Mouse (Mus musculus): ENCODE measurements around the gene Fbxo48.

Fbxo48 gene

DNA sequence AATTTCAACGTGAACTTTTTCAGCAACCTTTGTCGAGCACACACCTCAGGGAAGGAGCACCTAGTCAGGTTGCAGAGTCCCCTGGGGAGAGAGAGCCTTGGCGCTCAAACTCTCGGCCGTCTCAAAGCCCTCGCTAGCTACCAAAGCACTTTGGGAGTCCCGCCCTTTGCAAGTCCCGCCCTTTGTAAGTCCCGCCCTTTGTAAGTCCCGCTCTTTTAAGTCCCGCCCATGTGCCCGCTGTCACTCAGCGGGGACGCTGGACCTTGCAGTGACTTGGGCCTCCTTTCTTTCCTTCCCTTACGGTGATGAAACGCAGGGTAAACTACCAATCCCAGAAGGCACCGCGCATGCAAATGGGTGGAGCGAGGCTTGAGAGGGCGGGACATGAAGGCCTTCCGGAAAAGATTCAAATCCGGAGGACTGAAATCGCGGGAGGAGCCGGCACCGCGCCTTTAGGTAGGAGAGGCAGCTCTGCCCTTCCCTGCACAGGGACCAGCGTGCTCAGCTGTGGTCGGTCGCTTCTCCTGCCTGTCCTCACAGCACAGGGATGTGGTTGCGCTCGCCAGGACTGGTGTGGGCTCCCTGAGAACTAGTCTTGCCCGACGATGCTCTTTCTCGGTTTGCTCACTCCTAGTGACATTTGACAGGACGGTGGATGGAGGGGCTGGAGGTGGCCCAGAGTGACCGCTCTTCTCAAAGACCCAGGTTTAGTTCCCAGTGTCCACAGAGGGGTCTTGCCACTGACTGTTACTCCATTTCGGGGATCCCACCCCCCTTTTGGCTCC is at the start of gene Fbxo48:
TSS of gene Fbxo48 (plus strand) at position 400 of the 785 bp plus-strand sequence.
- DNase-seq (ENCODE audit: low spot score), result peak; percentile 97

- no peak for DNase-seq (ENCODE audit: low spot score)
Observed at GRCm38 (mm10) chr11:16904302-16905011, 46.7 kb upstream of the Fbxo48 start.

DNA sequence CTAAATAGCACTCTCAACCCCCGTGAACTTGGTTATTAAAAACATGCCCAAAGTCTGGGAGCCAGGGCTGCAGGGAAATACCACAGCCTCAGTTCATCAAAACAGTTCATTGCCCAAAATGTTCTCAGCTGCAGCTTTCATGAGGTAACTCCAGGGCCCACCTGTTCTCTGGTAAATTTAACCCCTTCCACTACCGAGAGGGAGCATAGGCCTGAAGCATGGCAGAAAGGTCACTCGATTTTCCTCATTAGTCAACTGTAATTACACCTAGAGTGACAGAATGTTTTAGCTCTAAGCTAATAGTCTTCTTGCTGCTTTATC is 46.2 kb upstream of the Fbxo48 start:
- no peak for DNase-seq (ENCODE audit: low spot score)

DNA sequence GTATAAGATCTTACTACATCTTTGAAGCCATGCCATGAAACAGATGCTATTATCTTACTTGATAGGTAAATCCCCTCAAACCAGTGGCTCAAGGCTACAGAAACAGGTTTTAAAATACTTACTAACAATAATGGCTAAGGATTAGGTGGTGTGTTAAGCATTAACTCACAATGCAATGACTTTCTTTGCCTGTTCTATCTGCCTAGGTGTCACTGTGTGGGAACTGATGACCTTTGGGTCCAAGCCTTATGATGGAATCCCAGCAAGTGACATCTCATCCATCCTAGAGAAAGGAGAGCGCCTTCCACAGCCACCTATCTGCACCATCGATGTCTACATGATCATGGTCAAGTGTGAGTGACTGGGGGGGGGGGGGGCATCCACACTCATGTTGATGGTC is 44.6 kb upstream of the Fbxo48 start:
- no peak for DNase-seq (ENCODE audit: low spot score)

- DNase-seq (ENCODE audit: low spot score), result no peak
Observed at GRCm38 (mm10) chr11:16907517-16908129, 43.6 kb upstream of the Fbxo48 start.

GRCm38 (mm10) chr11:16914756-16915155 is 36.4 kb upstream of the Fbxo48 start:
- no peak for DNase-seq (ENCODE audit: low spot score)

DNA sequence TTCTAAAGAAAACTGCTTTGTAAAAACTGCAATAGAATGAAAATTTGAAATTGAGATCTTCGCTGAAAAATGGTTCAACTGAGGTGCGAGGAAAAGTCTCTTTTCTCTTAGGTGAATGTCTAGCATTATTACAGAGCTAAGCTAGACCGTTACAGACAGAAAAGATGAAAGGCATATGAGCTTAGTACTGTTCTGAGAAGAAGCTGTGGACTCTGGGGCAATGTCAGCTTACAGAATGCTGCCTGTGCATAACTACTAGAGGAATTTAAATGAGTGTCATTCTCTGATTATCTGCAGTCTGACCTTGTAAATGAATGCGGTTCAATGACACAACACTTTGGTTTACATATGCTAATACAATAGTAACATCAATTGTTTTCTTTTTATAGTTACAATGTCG is 35.3 kb upstream of the Fbxo48 start:
- no peak for DNase-seq (ENCODE audit: low spot score)

GRCm38 (mm10) chr11:16917512-16917911 is 33.7 kb upstream of the Fbxo48 start:
- no peak for DNase-seq (ENCODE audit: low spot score)

DNA sequence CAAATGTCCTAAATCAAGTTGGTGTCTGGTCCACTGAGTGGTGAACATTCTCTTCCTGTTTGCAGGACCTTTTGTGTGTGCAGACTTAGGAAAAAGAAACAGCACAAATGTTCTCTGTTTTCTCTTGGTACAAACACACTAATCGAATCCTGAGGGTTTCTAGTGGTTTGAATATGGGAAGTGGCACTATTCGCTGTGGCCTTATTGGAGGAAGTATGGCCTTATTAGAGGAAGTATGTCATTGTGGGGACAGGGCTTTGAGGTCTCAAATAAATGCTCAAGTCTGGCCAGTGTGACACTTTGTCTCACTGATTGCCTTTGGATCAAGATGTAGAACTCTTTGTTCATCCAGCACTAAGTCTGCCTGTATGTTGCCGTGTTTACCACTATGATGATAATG is 19.0 kb upstream of the Fbxo48 start:
- no peak for DNase-seq (ENCODE audit: low spot score)

DNA sequence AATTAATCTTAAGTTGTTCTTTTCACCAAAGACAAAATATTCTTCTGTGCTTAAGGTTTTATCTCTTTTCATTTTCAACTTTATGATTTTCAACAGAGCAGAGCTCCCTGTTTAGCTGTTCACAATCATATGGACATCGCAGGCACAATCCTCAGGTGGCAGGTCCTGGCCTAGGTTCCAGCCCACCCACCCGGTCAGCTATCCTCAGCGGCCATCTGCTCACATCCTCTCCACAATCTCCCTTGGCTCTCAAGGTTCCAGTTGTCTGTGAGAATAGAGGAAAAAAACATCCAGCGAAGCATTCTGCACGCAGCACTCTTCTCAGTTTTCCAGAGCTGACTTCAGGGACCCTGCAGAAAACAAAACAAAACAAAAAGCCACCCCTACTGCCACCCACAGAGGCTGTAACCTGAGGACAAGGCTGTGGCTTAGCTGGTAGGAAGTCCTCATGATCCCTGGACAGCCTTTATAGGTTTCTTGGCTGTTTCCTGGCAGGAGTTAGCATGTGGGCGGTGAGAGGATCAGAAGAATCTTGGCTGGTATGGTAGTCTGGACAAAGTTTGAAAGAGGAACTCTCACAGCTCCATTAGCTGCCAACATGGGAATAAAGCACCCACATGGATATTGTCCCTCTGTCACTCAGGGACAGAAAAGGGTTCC is 15.5 kb upstream of the Fbxo48 start:
- no peak for DNase-seq (ENCODE audit: low spot score)

DNA sequence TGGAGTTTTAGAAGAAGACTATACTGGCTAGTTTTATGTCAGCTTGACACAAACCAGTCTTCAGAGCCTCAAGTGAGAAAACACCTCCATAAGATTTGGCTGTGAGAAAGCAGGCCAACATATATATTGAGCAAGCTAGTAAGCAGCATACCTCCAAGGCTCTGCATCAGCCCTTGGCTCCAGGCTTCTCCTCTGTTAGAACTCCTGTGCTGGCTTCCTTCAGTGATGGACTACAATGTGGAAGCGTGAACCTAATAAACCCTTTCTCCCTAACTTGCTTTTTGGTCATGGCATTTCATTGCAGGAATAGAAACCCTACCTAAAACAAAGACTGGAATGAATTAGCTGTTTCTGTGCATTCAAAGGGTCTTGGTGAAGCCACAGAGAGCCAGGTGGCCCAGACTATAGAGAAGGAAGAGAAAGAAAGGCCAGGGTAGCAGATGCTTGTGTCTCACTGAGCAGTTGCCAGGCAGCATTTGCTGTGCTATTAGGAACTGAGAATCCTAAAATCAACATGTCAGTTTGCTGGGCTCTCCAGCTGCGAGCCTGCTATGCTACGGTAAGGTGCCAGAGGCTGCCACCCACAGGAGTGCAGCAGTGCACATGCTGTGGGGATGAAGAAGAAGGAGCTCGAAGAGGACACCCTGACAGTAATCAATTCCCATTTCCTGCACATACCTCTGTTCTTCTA is 9.9 kb upstream of the Fbxo48 start:
- no peak for DNase-seq (ENCODE audit: low spot score)

GRCm38 (mm10) chr11:16941973-16942452 is 9.2 kb upstream of the Fbxo48 start:
- no peak for DNase-seq (ENCODE audit: low spot score)

DNA sequence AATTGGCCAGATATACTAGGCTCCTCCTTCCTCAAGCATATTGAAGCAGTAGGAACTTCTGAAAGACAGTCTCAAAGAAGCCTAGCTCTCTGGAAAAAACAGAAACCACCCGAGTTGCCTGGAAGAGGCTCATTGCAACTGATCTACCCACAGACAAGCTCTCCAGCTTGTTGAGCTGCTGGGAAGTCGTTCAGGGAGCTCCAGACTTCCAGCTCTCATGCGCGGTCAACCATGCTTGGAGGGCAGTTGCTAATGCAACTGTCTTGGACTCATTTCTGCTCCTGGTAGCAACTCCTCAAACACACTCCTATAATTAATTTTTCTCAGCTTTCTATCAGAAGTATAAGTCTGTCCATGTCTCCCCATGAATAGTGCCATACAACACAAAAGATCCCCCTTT is 8.2 kb upstream of the Fbxo48 start:
- DNase-seq (ENCODE audit: low spot score), result no peak

GRCm38 (mm10) chr11:16948756-16949155 is 2.4 kb upstream of the Fbxo48 start:
- no peak for DNase-seq (ENCODE audit: low spot score)

DNA sequence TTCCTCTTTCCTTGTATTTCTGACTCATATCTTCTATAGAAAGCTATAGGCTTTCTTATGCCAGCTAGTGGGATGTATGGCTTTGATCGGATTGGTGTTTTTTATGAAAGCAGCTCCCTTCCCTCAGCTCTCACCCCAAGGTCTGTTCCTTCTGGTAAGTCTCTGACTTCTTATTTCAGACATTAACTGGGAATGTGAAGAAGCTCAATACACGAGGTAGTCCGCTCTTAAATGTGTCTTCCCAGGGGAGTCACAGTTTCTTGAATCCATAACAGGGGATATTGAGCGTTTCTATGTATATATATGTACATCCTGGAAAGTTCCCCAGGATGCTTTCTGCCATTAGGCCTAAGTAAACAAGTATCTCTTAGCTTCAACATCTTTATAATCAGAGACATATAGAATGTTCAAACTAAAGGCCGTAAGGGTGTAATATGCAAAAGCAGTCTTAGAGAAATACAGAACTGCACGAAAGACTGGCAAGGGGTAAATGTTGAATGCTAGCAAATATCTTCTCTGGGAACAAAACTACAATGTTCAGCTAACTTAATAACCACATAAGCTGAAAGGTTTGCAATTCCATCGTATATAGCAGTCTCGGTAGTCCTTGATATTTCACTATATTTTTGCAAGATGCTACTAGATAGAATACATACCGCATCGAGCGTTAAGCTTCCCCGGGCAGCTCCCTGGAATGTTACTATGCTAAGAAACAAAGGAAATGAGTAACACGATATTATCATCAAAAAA is 774 bp upstream of the Fbxo48 start:
- no peak for DNase-seq (ENCODE audit: low spot score)

GRCm38 (mm10) chr11:16951761-16952010 is 511 bp downstream of the Fbxo48 start:
- no peak for DNase-seq (ENCODE audit: low spot score)

DNA sequence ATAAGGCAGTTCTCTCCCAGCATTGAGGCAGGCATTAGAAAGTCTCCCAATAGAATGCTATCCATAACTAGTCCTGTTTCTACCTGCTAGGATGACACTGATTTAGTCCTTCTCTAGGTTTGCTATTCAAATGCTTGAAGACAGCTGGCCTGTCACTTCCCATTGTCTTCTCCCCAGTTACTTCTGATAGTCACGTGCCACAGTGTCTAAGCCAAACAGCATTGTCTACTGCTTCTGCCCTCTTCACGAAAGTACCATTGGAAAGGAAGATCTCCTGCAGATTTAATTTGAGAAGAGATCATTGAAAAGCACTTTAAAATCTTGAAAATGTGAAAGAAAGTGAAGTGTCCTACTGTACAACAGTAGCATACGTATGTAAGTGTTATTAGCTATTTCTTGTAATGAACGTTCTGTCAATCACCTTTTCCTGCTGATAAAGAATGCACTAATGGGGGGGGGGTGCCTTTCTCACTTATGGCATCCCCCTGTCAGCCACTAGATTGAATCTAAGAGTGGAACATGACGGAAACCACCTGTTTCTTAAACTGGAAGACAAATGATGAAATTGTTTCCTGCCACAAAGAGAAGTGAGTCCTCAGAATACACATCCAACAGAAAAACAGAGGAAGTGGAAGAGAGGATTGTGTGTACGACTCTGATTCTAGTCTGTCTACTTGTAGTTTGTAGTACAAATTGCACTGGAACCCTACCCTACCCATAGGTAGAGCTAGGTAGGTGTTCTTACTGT is 5.1 kb downstream of the Fbxo48 start:
- no peak for DNase-seq (ENCODE audit: low spot score)

DNA sequence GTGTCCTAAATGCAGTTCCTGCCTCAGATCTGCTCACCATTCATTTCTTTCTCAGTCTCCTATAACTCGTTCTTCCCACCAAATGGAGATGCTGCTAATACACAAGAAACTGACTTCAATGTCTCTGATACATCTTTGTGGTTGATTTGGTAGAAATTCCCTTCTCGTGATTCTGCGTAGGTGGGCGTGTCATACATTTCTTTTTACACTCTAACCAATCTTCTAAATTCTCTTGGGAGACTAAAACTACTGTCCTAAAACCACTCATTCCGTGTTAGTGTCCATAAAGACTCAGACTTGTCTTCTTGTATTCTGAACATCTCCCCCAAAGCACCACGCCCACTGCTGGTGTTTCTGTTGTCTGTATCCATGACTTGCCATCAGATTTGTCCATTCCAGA is 5.9 kb downstream of the Fbxo48 start:
- no peak for DNase-seq (ENCODE audit: low spot score)

DNA sequence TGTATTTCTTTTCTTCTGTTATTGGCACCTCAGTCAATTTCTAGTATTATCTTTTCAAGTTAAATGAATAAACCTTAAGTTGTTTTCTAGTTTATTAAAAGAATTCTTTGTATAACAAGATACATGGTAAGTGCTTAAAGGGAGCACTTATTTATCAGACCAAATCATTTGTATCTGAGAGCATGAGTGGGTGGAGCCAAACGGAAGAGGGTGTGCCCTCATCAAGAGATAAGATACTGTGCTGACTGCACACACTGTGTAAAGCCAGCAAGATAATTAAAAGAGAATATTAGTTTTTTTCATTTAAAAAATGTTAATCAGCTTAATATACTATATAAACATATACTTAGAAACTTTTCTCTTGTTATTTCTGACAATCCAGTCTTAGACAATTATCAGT is 7.3 kb downstream of the Fbxo48 start:
- no peak for DNase-seq (ENCODE audit: low spot score)

GRCm38 (mm10) chr11:16967806-16968205 is 16.6 kb downstream of the Fbxo48 start:
- DNase-seq (ENCODE audit: low spot score), result no peak

DNA sequence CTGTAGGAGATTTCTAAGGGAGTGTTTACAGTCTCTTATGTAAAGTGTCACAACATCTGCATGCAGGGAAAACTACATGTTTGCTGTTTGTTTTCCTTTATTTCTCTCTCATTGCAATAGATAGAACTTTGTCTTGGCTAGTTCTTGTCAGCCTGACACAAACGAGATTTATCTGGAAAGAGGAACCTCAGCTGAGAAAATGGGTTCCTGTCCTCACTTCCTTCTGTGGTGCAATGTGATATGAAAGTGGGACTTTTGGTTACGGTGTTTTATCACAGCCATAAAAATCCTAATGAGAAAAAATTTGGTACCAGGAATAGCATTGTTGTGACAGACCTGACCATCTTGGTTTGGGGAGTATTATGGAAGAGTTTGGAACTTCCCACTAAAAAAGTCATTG is 18.5 kb downstream of the Fbxo48 start:
- DNase-seq (ENCODE audit: low spot score), result no peak

Data from spleen, adult 12 weeks (tissue).